Mouse (Mus musculus) stomach, embryonic 14.5 days (tissue): ENCODE data around the gene Gm49320. TPM values are rescaled to one million over a fixed set of nuclear protein-coding genes. Genes with fewer than 3 reads are reported as not detected.

ENCODE experiments used
- ATAC-seq: fragments of 200-750 bp; cut with Nextera tagmentation; 2 replicates; pipeline ENCODE4 v1.8.0; 2017; ENCODE audit warnings: low read depth, moderate TSS enrichment; ENCODE audit not compliant: insufficient number of reproducible peaks, insufficient read depth, low FRiP score
- H3K27ac ChIP-seq: fragments of 300-500 bp; sonication (generic); 2 replicates; pipeline ENCODE4 v1.5.1; 2014; ENCODE audit warnings: mild to moderate bottlenecking, low read length, moderate library complexity, mixed read lengths
- H3K27me3 ChIP-seq: fragments of 300-500 bp; sonication (generic); 2 replicates; pipeline ENCODE4 v1.6.1; 2014; ENCODE audit warnings: low read length, control low read depth, mixed read lengths; ENCODE audit not compliant: control insufficient read depth, insufficient read depth
- H3K36me3 ChIP-seq: fragments of 300-500 bp; sonication (generic); 2 replicates; pipeline ENCODE4 v1.6.1; 2014; ENCODE audit warnings: mild to moderate bottlenecking, control low read depth, low read length, moderate library complexity, mixed read lengths; ENCODE audit not compliant: control insufficient read depth, insufficient read depth
- H3K4me1 ChIP-seq: fragments of 300-500 bp; sonication (generic); 2 replicates; pipeline ENCODE4 v1.6.1; 2014; ENCODE audit warnings: low read length, control low read depth, mixed read lengths; ENCODE audit not compliant: control insufficient read depth, insufficient read depth
- H3K4me2 ChIP-seq: fragments of 300-500 bp; sonication (generic); replicated peaks from 2 replicates; pipeline ENCODE4 v1.6.1; 2014; ENCODE audit warnings: low read depth, low read length, control low read depth
- H3K4me3 ChIP-seq: fragments of 300-500 bp; sonication (generic); 2 replicates; pipeline ENCODE4 v1.5.1; 2014; ENCODE audit warnings: low read depth, low read length, control low read depth
- H3K9ac ChIP-seq: fragments of 300-500 bp; sonication (generic); replicated peaks from 2 replicates; pipeline ENCODE4 v1.6.1; 2014; ENCODE audit warnings: low read depth, mild to moderate bottlenecking, control low read depth, low read length, moderate library complexity, mixed read lengths
- H3K9me3 ChIP-seq: fragments of 300-500 bp; sonication (generic); 2 replicates; pipeline ENCODE4 v1.6.1; 2016; ENCODE audit warnings: low read depth, low read length, control low read depth; ENCODE audit not compliant: control insufficient read depth
- WGBS: fragments of 180-500 bp; shearing (Covaris S2); extraction: QIAGEN DNeasy Blood & Tissue Kit; methylation state at CpG from one replicate; pipeline ENCODE4 v1.1.7; 2014; 5-methylcytosine and 5-hydroxymethylcytosine counted together
- polyA plus RNA-seq: library from polyadenylated mRNA; unstranded; fragments of >200 nt; fragmentation: Nextera tagmentation; extraction: Ambion mirVana; gene quantifications from 2 replicates; pipeline ENCODE4 v1.2.1, GENCODE M21; 2014

The Gm49320 gene
- polyA plus RNA-seq, 1 experiment from 2014 or later, result 2.4 TPM

DNA sequence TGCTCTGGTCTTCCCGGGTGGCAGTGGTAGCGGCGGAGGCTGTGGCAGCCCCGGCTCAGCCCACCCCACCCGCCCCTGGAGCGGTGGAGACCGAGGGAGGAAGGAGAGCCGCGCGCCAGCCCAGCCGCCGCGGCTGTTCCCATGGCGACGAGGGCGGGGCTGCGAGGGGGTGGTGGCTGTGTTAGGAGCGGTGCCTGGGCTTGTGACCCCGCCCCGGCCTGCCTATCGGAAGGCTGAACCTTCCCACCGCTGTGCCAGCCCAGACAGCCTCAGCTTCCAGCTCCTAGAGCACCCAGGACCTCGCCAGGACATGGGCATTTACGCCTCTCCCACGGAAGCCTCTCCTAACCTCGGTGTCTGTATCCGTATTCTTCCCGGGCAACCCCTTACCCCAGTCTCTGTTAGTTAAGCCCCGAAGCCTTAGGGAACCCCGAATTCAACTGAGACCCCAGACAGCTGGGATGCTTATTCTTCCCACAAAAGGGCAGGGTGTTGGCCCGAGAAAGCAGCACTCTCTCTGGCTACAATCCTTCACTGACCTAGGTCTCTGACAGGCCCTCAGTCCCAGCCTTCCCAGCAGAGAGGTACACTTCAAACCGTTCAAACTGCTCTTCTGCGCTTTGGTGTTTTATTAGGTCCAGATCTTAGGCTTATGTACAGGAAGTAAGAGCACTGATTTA, 20.6 kb downstream of the Gm49320 start, which contains the start of gene Ctxn1:
Ctxn1 (minus strand) TSS at position 150 of the 680 bp plus-strand sequence.
- peak; percentile 92 for ATAC-seq
- H3K4me2 ChIP-seq, result peak within 1 kb of the TSS; percentile 76
- H3K9me3 ChIP-seq, result no peaks in the 10 kb centered on the region
- peak within 1 kb of the TSS; percentile 76 for H3K4me3 ChIP-seq
- H3K9ac ChIP-seq, result peak within 1 kb of the TSS; percentile 73
- peaks cover 60% of the 10 kb centered on the region for H3K36me3 ChIP-seq
- 6% methylated on average over 26 of the region's 33 CpGs for WGBS
- H3K27me3 ChIP-seq, result no peaks in the 10 kb centered on the region
- peak within 1 kb of the TSS; percentile 84 for H3K27ac ChIP-seq
- peaks cover 12% of the 10 kb centered on the region; the same call in 1 of the 2 replicates for H3K4me1 ChIP-seq

DNA sequence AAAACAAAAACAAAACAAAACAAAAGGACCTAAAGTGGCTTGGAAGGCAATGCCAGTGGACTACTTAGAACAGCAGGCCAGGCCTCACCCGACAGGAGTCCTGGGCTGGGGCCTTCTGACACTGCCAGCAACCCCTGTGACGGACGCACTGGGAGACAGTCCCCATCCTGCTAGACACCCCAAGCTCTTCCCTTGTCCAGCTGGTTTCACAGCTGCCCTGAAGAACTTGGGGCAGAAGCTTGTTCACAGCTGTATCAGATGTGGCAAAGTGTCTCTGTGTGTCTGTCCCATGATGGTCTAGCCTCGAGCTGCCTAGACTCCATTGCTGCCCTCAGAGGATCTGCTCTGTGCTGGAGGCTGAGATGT, 21.1 kb downstream of the Gm49320 start:
- ATAC-seq, result no peak
- no peak overlapping the region; the same call in 1 of the 2 replicates for H3K27ac ChIP-seq
- H3K36me3 ChIP-seq, result peaks cover 61% of the 10 kb centered on the region
- H3K4me2 ChIP-seq, result no peak overlapping the region
- peak overlapping the region; percentile 76 for H3K4me3 ChIP-seq
- H3K4me1 ChIP-seq, result peaks cover 10% of the 10 kb centered on the region; the same call in 1 of the 2 replicates
- no peaks in the 10 kb centered on the region for H3K27me3 ChIP-seq
- H3K9me3 ChIP-seq, result no peaks in the 10 kb centered on the region
- WGBS, result 73% methylated on average over 4 of the region's 4 CpGs
- no peak overlapping the region for H3K9ac ChIP-seq

DNA sequence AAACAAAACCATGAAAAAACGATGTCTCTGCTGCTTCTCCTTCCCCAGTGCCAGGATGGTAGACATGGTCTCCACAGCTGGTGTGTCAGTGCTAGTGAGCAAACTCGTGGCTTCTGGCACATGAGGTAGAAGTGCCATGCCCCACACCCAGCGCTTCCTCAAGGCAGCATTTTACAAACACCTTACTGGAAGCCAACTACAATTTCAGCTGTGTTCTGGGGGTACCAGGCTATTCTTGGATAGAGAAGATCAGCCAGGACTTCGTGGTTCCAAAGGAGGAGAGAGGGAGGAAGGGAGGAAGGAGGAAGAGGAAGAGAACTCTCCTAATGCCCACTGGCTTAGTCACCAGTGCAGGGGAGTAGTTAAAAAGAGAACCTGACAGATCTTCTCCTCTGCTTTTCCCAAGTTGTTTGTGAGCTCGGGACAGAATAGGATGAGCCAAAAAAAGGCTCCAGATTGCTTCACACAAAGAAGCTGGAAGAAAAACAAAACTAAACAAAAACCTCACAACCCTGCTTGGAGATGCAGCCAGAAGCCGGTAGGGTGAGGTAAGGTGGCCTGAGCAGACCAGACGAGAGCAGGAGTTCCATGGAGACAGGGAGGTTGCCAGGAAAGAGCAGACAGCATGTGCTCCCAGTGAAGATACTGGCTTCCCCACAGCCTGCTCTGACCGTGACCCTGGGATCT, 24.6 kb downstream of the Gm49320 start:
- Histone ChIP-seq H3K9me3 (no peaks in the 10 kb centered on the region), H3K4me3 (no peak overlapping the region), H3K27me3 (no peaks in the 10 kb centered on the region), H3K27ac (no peak overlapping the region), H3K4me2 (no peak overlapping the region), H3K36me3 (peaks cover 76% of the 10 kb centered on the region), H3K4me1 (peaks cover 5% of the 10 kb centered on the region; the same call in 1 of the 2 replicates), H3K9ac (no peak overlapping the region)
- no peak for ATAC-seq
- WGBS, result 82% methylated on average over 8 of the region's 8 CpGs

DNA sequence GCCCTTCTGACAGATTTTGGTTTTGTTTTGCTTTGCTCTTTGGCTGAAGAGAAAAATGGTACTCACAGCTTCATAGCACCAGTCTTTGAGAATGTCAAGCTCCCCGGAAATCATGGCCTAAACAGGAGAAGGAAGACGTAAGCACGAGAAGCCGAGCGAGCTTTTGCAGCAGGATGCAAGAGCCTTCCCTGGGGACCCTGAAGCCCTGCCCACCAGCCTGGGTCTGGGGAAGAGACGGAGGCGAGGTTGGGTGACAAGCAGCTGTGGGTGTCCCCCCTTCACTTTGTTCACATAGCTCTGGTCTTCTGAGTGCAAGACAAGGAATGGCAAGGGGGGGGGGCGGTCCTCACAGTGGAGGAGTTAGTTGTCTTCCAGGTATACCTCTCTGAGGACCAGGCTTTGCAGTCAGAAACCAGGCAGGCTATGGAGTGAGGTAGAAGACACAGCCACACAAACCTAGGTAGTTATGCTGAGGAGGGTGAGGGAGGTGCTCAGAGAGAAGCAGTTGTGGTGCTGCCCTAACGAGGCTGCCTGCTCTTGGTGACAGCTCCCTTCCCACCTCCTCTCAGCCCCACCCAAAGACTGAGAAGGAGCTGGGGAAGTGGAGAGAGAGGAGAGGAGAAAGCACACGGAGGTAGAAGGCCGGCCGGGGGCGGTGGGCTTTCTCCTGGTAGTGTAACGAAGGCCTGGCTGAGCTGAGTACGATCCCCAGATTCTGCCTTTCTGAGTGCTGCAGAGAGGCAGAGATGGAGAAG, 26.7 kb downstream of the Gm49320 start:
- Histone ChIP-seq H3K27ac (no peak overlapping the region), H3K9me3 (no peaks in the 10 kb centered on the region), H3K36me3 (peaks cover 88% of the 10 kb centered on the region), H3K4me3 (no peak overlapping the region), H3K4me2 (no peak overlapping the region), H3K27me3 (no peaks in the 10 kb centered on the region), H3K9ac (no peak overlapping the region), H3K4me1 (no peaks in the 10 kb centered on the region)
- 91% methylated on average over 15 of the region's 15 CpGs for WGBS
- no peak for ATAC-seq

DNA sequence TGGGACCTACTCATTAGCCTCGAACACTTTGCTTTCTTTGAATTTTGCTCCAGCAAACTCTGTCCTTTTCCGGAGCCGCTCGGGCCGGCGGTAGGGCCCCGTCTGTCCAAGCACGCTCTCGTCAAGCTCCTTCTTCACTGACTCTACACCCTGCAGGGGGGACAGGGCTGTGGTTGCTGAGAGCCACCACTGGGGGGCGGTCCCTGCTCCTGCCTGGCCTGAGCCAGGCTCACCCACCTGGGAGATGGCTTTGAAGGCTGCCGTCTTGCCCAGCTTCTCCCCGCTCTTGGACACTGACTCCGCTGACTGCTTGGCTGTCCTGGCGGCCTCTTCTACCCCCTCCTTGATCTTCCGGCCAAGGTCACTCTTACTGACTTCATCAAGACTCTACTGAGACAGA, 29.0 kb downstream of the Gm49320 start:
- Histone ChIP-seq H3K9ac (no peak overlapping the region), H3K4me2 (no peak overlapping the region), H3K4me1 (no peaks in the 10 kb centered on the region), H3K36me3 (peaks cover 78% of the 10 kb centered on the region), H3K27me3 (no peaks in the 10 kb centered on the region), H3K4me3 (no peak overlapping the region), H3K9me3 (no peaks in the 10 kb centered on the region), H3K27ac (no peak overlapping the region)
- 79% methylated on average over 15 of the region's 15 CpGs for WGBS
- ATAC-seq, result peak; percentile 39; the same call in 1 of the 2 replicates

DNA sequence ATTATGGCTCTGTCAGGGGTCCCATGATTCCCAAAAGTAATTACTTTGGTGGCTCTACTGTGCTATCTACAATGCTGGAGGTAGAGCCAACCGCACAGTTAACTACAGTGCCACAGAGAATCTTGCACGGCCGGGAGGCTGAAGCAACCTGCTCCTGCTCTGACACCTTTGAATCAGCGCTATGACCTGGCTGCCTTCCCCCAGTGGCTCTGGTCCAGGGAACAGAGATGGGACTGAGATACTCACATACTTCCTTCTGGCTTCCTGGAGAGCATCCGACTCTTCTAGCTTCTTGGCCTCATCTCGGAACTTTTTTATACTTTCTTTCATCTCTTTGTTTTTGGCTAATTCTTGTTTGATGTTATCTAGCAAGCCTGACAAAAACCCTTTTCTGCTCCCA, 30.9 kb downstream of the Gm49320 start:
- H3K4me1 ChIP-seq, result peaks cover under 1% of the 10 kb centered on the region
- ATAC-seq, result no peak
- H3K27ac ChIP-seq, result no peak overlapping the region
- H3K9me3 ChIP-seq, result no peaks in the 10 kb centered on the region
- no peak overlapping the region for H3K9ac ChIP-seq
- H3K27me3 ChIP-seq, result no peaks in the 10 kb centered on the region
- H3K4me3 ChIP-seq, result no peak overlapping the region
- H3K4me2 ChIP-seq, result no peak overlapping the region
- peaks cover 63% of the 10 kb centered on the region for H3K36me3 ChIP-seq
- 93% methylated on average over 6 of the region's 6 CpGs for whole genome bisulfite sequencing

DNA sequence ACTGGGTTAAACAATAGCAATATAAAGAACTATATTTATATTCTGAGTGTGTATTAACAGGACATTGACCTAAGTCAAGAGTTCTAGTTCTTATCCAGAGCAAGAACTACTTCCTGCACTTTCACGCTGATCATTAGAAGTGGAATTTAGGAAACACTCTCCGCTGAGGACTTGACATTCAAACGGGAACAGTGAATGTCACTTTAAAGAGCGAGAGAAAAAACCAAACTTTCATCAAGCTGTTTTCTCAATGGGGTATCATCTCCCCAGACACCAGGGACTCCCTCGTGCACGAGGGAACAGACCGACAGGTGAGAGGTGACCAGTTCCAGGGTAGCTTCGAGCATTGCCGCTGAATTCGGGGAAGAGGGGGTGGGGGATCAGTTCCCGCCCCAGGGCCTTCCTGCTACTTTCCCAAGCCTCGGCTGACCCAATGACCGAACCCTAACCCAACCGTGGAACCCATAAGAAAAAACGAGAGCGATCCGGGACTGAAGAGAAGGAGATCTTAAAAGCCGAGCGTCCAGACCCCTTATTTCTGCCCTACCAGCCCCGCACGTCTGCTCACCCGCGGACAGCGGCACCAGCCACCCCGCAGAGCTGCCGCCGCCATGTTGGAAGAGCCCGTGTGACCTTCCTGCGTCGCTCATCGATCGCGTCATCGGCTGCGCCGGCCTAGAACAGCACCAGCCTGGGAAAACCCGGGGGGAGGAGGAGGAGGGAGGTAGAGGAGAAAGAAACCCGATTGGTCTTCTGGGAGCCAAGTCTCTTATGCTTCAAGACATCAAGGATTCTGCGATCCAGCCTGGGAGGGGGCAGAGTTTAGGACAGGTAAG, 36.8 kb downstream of the Gm49320 start, which contains the start of gene Timm44:
Timm44 (minus strand) TSS at position 639 of the 836 bp plus-strand sequence.
- Histone ChIP-seq H3K4me3 (peak within 1 kb of the TSS; percentile 77), H3K4me2 (peak within 1 kb of the TSS; percentile 47), H3K4me1 (peaks cover 5% of the 10 kb centered on the region), H3K9me3 (no peaks in the 10 kb centered on the region), H3K9ac (peak within 1 kb of the TSS; percentile 77), H3K27me3 (no peaks in the 10 kb centered on the region), H3K27ac (peak within 1 kb of the TSS; percentile 59; the same call in 1 of the 2 replicates), H3K36me3 (peaks cover 9% of the 10 kb centered on the region)
- ATAC-seq, result peak; percentile 96
- WGBS, result under 1% methylated on average over 38 of the region's 39 CpGs
